Mouse (Mus musculus) granulocyte monocyte progenitor cell, adult 5-6 weeks (primary cell): ENCODE results near the gene Adgre4. TPM values are rescaled to one million over a fixed set of nuclear protein-coding genes. Genes with fewer than 3 reads are reported as not detected.

Experiments
- total RNA-seq, 2 experiments: library from RNA; stranded (forward) in 1 of 2; stranded (reverse) in 1 of 2; fragments of 200-712, 200-1000 nt in 1 of 2; fragments of >200 nt in 1 of 2; fragmentation: Nextera tagmentation in 1 of 2; gene quantifications; 2 replicates each; pipeline ENCODE4 v1.2.3; 2014 to 2017

The Adgre4 gene
- total RNA-seq, 2 experiments from 2014 or later, result 0.10 TPM; not detected in 1

Other genes with a start within 250 kb of the Adgre4 start
- gene Vmn2r118, start 124.8 kb upstream of the Adgre4 start, total RNA-seq (2014; fragmentation: Nextera tagmentation), result not detected in 2 replicates
- not detected in 2 replicates for gene Vmn2r118, start 124.8 kb upstream of the Adgre4 start, total RNA-seq (2017)
- 24.6 and 32.1 TPM in 2 replicates for gene Pot1b, start 37.4 kb upstream of the Adgre4 start, total RNA-seq (2014; fragmentation: Nextera tagmentation)
- gene Pot1b, start 37.4 kb upstream of the Adgre4 start, total RNA-seq (2017), result 20.7 and 35.2 TPM in 2 replicates
- gene Zfp119a, start 128.9 kb downstream of the Adgre4 start, total RNA-seq (2014; fragmentation: Nextera tagmentation), result 11.4 and 11.6 TPM in 2 replicates
- 3.5 and 5.8 TPM in 2 replicates for gene Zfp119a, start 128.9 kb downstream of the Adgre4 start, total RNA-seq (2017)
- gene Zfp959, start 142.1 kb downstream of the Adgre4 start, total RNA-seq (2014; fragmentation: Nextera tagmentation), result 11.0 and 15.7 TPM in 2 replicates
- gene Zfp959, start 142.1 kb downstream of the Adgre4 start, total RNA-seq (2017), result 13.2 and 15.8 TPM in 2 replicates
- gene Zfp119b, start 199.5 kb downstream of the Adgre4 start, total RNA-seq (2014; fragmentation: Nextera tagmentation), result 2.1 and 5.4 TPM in 2 replicates
- gene Zfp119b, start 199.5 kb downstream of the Adgre4 start, total RNA-seq (2017), result 4.8 and 6.8 TPM in 2 replicates
- 16.8 and 36.8 TPM in 2 replicates for gene Ebi3, start 202.7 kb downstream of the Adgre4 start, total RNA-seq (2014; fragmentation: Nextera tagmentation)
- 10.9 and 12.6 TPM in 2 replicates for gene Ebi3, start 202.7 kb downstream of the Adgre4 start, total RNA-seq (2017)
- gene Yju2, start 209.1 kb downstream of the Adgre4 start, total RNA-seq (2014; fragmentation: Nextera tagmentation), result 15.1 and 15.4 TPM in 2 replicates
- gene Yju2, start 209.1 kb downstream of the Adgre4 start, total RNA-seq (2017), result 17.2 and 30.9 TPM in 2 replicates
- 1.6 TPM in 1 of 2 replicates, not detected in the other for gene Shd, start 220.5 kb downstream of the Adgre4 start, total RNA-seq (2014; fragmentation: Nextera tagmentation)
- not detected in 2 replicates for gene Shd, start 220.5 kb downstream of the Adgre4 start, total RNA-seq (2017)
- not detected in 2 replicates for gene Fsd1, start 236.5 kb downstream of the Adgre4 start, total RNA-seq (2014; fragmentation: Nextera tagmentation)
- not detected in 2 replicates for gene Fsd1, start 236.5 kb downstream of the Adgre4 start, total RNA-seq (2017)